Mouse (Mus musculus): Measurements from ENCODE around the gene Cd300e. TPM values are rescaled to one million over a fixed set of nuclear protein-coding genes. Genes with fewer than 3 reads are reported as not detected.
"Not testable (repeated sequence)": the region's sequence is repeated elsewhere in the genome, so short reads cannot be mapped to it uniquely, and the experiment has no call there.

The Cd300e gene
- total RNA-seq, 4 experiments from 2014 or later = 0.13 TPM; not detected in 3

DNA sequence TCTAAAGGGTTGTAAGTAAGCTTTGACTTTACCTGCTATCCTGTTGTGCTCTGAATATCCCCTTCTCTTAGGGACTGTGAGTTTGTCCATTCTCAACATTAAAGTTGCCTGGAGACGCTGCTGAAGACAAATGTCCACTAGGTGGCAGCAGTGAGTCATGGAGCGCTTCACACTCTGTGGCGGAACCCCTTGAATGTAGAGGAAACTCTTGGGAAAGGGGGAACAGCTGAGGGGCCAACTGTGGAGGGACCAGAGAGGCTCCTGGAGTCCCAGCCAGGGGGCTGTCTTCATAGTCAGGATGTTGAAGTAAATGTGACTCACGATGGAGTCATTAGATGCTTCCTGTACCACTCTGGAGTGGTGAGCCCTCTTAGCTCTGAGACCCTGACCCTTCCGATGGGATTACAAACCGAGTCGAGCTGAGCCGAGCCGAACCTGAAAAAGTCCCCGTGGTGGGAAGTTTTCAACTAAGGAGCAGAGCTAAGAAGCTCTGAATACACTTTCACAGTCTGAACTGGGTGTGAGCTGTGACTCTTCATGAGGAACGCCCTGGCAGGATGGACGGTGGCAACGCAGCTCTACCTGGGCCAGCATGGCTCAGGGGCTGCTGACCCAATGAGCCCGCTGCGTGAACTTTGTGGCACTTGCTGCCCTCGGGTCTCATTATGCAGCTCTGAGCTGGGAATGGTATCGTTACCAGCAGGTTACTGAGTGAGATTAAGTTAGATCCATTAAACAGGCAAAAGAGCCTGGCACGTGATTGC, 21.6 kb upstream of the Cd300e start:
- peak; percentile 14 to 26 for DNase-seq (ENCODE audit: low spot score in 2 of 2)

DNA sequence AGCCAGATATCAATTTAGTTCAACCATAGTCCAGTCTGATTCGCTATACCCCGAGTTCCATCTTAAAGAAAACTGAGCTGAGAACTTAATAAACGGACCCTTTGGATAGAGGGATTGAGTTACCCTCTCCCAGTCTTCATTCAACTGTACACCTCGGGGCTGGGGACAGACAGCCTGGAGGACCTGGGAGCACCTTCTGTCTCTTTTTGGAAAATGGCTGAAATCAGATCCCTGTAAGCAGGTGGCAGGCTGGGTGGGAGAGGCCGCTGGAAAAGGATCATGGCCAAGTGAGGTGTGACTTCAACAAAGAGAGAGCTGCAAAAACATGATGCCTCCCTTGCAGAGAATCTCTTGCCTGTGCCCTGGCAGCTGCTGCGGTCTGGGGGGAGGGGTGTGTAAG, 20.2 kb upstream of the Cd300e start:
- DNase-seq (ENCODE audit: low spot score in 2 of 2) = no peak

DNA sequence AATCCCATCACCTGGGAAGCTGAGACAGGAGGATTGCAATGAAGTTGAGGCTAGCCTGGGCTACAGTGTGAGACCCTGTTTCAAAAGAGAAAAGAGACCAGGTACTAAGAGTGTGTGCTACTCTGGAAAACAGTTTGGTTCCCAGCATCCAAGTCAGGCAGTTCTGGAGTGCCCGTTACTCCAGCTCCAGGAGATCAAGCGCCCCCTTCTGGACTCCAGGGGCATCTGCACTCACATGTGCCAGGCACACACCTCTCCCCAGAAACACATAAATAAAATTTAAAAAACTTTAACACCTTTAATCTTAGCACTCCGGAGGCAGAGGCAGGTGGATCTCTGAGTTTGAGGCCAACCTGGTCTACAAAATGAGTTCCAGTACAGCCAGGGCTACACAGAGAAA, 19.4 kb upstream of the Cd300e start:
- no peak for DNase-seq (ENCODE audit: low spot score in 2 of 2)

DNA sequence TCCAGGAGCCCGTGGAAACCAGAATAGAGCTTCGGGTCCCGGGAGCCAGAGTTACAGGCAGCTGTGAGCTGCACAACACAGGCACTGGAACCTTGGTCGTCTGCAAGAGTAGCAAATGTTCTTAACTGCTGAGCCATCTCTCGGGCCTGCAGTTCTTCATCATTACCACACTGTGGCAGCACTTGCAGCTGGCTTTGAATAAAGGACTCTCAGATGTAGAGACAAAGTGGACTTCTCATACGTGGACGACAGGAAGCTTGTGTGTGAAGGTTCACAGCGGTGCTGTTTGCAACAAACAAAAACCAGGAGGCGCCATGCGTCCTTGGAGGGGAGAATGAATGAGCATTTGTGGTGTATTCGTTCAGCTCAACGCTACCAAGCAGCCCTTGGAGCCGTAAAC, 18.9 kb upstream of the Cd300e start:
- no peak for DNase-seq (ENCODE audit: low spot score in 2 of 2)

DNA sequence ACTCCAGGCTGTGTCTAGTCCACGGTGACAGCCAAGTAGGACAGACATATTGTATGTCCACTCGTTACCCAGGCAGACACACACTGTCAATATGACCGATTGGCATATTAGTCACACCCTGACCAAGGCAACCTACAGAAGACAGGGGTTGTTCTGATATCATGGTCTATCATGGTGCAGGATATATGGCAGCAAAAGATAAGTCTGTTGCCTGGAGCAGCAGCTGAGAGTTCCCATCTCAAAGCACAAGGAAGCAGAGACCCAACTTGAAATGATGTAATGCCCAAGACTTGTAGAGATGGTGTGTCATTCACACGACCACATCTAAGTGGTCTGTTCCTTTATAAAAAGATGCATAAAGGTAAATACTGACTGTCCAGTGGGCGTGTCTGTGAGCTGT, 16.7 kb upstream of the Cd300e start:
- no peak for DNase-seq (ENCODE audit: low spot score in 2 of 2)

DNA sequence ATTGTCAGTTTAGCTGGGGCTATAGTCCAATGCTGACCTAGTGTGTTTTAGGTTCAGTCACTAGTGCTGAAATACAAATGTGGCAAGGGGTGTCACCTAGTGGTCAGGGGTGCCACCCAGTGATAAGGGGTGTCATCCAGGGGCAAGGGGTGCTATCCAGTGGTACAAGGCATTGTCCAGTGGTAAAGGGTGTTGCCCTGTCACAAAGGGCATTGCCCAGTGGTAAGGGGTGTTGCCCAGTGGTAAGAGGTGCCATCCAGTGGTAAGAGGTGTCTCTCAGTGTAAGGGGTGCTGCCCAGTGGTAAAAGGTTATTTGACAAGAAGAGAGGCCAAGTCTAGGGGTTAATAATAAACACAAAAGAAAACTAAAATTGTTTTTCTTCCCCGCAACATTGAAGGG, 15.5 kb upstream of the Cd300e start:
- DNase-seq (ENCODE audit: low spot score in 2 of 2) = no peak

DNA sequence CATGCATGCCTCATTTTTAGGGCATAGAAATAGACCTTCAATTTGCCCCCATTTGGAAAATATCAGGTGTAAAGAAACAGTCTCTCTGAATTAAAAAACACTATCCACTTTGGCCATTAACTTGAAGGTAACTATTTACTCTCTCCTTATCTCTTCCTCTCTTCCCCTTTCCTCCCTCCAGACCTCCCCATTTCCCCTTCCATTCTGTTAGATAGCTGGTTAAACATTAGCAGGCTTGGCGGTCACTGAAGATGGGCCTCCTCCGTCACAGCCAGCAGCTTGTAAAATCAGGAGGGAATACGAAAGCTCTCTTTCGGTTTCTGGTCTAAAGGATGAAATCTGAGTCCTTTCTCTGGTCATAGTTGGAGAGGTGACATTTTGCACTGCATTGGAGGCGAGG, 13.9 kb upstream of the Cd300e start:
- DNase-seq (ENCODE audit: low spot score in 2 of 2) = no peak

DNA sequence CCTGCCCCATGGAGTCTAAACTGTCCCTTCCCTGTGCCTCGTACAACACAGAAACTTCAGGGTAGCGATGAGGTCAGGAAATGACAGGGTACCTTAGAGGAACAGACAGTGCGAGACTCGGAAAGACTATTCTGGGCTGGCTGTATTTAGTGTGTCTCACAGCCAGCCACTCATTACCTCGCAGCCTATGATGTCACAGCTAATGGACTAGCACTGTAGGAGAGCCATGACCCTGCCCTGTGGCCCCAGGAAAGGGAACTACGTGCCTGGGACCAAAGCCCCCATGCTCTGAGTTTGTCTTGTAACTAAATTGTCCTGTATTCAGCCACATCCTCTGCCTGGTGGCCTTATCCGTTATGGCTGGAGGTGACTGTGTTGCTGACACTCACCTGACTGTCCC, 13.4 kb upstream of the Cd300e start:
- DNase-seq (ENCODE audit: low spot score in 2 of 2) = no peak

DNA sequence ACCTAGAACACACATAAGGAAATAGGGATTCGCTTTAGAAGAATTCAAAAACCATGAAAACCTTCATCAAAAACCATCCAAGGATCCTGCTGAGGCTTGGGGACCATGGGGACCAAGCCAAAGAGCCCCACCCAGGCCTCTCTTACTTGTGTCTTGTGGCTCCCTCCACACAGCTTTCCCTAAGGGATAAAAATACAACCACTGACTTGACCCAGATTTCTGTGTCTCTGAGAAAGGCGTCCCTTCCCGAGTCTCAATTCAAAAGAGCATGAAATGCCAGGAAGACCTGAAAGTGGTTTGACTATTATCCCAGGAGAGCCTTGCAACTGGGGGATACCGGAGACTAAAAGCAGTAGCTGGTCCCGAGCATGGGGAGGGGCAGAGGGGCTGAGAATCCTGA, 11.0 kb upstream of the Cd300e start:
- DNase-seq (ENCODE audit: low spot score in 2 of 2) = no peak

DNA sequence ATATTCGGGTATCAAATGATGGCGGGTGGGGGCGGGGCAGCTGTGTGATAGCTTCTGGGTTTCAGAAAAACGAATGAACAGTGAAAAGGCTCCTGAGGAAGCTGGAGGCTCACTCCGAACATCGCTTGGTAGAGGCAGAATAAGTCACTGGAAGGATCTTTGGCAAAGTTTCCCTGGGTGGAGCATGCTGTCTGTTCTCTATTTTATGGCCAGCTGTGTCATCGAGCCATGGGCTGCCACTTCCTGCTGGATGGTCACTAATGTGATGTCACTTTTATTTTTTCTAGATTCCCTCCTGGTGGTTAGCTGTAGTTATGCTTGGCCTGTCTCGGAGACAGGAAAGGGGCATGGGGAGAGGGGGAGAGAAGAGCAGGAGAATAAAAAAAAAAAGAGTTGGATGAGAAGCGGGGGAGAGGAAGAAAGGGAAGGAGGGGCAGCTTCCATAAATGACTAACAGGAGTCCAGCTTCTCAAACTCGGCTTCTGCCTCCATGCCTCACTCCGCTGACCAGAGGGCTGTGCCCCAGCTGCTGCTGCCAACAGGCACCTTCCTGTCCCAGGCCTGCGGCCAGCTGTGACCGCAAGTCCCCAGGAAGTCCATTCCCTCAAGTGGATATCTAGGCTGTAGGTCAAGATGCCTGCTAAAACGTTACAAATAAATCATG, 9.8 kb upstream of the Cd300e start:
- DNase-seq (ENCODE audit: low spot score in 2 of 2) = peak; percentile 12 to 28

DNA sequence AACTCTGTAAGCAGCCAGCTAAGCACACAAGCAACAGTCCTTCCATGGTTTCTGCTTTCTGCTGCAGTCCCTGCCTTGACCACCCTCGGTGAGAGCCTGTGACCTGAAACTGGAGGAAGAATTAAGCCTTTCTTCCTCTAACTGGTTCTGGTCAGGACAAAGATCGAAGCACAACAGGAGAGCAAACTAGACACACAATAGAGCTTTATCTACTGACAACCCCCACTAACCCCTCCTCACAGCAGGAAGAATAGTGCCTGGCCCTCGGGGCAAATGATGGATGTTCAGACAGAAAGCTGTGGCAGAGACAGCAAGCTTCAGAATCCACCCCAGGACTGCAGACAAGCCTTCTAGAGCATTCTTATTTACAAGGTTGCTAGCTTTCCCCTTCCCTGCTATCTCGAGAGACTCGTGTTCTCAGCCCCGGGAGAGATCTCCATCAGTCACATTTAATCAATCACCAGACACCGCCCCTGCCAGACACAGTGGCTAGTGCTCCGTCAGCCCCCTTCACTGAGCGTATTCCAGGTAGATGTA, 9.1 kb upstream of the Cd300e start:
- no peak for DNase-seq (ENCODE audit: low spot score in 2 of 2)

DNA sequence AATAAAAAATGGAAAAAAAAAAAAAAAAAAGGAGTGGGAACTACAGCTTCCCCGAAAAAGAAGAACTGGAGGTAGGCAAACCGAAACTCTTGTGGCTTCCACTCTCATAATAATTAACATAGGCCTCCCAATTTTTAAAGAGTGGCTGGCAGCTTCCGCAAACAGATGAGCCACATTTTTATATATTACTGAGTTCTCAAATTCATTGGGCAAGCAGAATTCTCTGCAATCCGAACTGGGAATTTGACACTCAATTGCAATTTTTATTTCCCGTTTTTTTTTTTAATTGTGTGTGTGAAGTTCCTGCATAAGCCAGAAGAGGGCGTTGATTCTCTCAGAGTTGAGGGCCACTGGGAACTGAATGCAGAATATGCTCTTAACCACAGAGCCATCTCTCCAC, 4.8 kb upstream of the Cd300e start:
- no peak for DNase-seq (ENCODE audit: low spot score in 2 of 2)

DNA sequence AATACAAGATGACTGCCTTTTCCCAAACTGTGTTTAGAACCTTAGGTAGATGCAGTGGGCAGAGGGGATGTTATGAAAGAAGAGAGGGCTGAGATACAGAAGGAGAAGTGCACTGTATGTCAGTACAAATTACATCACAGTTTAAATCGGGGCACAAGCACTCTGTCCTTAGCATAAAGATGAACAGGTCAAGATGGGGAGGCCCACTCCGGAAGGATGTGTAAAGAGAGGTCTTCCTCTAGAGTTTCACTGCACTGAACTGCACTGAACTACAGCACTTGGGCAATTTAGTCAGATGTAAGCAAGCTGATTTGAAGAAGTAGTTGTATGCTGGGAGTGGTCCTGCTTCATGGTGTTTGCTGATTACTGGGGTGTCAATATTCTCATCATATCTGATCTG, 2.2 kb downstream of the Cd300e start:
- DNase-seq (ENCODE audit: low spot score in 2 of 2) = no peak

DNA sequence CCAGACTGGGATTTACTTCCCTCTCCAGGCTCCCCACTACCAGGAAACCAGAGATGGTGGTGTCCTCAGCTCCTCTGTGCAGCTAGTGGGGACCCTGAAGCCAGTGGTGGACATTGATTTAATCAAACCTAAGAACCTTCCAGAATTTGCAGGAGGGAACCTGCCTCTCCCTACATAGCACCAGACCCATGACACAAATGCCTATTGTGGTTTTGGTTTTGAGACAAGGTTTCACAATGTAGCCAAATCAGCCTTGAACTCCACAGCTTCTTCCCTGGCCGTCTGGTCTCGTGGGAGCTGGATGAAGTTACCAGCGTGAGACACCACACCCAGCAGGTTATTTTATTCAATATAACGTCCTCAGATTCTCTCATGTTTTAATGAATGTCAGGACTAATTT, 3.3 kb downstream of the Cd300e start:
- no peak for DNase-seq (ENCODE audit: low spot score in 2 of 2)

DNA sequence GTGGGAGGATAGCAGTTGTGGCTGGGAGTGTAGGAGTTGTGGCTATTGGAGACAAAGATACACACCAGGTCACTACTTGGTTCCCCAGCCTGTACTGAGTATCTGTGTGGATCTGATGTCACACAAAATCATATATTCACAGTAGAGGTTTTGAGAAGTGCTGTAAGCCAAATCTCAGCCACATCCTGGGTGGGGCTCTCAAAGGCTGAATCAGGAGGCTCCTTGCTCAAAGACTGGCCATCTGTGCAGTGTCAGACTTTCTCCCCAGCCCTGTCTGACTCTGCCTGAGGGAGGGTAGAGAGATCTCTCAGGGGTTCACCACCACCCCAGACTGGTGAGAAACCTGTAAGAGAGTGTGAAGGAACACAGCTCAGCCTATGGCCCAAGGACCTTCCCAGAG, 7.4 kb downstream of the Cd300e start:
- DNase-seq (ENCODE audit: low spot score in 2 of 2) = no peak

DNA sequence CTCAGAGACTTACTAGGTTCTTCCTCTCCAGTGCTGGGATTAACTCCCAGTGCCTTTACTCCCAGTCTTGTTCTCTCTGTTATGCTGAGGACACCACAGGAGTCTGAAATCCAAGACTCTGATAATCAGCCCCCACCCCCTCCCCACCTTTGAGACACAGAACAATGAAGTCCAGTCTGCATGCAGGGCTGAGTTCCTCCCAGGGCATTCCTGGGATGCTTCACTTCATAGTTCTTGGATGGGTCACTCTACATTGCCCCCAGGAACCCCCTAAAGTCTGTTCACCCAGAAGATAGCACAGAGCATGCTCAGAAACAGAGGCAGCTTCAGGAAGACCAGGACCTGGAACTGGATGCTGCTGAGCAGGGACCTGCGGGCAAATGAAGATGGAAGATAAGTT, 9.0 kb downstream of the Cd300e start:
- no peak for DNase-seq (ENCODE audit: low spot score in 2 of 2)

DNA sequence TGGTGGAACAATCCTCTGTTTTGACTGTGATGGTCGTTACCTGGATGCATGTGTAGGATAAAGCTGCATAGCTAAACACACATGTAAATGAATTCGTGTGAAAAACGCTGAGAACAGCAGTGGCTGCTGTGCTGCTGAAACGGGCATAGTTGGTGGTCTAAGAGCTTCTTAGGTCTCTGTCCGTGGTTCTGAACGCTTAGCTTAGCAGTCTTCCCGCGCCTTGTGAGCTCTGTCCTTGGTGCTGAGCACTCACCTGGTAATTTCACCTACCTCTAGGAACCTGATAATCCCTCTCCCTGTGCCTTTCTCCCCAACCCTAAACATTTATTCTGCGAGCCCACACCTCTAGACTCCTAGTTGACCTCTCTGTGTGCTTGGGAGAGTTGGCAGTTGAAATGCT, 9.8 kb downstream of the Cd300e start:
- DNase-seq (ENCODE audit: low spot score in 2 of 2) = no peak

DNA sequence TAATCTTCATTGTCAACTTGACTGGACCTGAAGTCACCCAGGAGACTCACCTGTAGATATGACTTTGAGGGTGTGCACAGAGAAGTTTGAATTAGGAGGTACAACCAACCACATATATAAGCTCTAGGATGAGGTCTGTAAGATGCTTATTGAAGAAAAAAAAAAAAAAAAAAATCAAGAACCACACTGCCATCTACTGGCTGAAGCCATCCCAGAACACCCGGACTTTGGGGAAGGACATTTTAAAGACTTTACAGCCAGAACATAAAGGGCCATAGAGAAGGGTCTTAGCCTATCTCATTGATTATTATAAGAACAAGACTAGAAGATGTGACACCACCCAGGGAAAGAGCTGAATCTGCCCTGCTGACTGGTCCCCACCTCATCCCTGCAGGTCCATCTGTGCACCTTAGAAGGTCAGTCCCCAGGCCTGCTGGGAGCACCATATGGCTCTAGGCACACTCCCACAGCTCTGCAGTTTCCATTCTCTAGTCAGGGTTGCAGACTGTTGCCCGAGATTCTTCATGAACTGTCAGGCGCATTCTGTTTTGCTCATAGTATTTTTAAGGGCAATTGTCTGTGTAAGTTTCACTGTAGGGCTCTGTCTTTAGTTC, 12.6 kb downstream of the Cd300e start:
- no peak for DNase-seq (ENCODE audit: low spot score in 2 of 2)

DNA sequence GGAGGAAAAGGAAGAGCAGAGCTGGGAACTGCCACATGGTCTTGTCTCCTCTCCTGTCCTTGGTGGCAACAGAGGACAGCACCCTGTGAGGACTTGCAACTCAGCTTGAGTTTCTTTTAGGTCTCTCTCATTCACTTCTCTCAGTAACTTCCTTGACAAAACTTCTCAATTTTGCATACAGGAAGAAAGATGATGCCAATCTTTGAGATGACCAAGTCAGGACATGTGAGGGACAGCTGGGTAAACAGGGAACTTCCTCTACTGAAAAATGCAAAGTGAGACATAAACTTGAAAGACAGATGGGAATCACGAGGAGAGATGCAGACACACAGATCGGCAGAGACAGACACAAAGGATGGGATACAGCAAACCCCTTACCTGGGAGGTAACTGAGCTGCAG, 13.7 kb downstream of the Cd300e start, which contains the start of gene Cd300ld3:
TSS of gene Cd300ld3 (minus strand) at position 151 of the 400 bp plus-strand sequence.
- DNase-seq (ENCODE audit: low spot score in 2 of 2) = no peak

DNA sequence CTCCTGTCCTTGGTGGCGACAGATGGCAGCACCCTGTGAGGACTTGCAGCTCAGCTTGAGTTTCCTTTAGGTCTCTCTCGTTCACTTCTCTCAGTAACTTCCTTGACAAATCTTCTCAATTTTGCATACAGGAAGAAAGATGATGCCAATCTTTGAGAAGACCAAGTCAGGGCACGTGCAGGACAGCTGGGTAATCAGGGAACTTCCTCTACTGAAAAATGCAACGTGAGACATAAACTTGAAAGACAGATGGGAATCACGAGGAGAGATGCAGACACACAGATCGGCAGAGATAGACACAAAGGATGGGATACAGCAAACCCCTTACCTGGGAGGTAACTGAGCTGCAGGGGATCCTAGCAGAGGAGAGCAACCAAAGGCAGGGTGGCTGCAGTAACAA, 24.3 kb downstream of the Cd300e start, which contains the start of gene Cd300ld5:
TSS of gene Cd300ld5 (minus strand) at position 101 of the 400 bp plus-strand sequence.
- DNase-seq (ENCODE audit: low spot score in 2 of 2) = not testable (repeated sequence)

DNA sequence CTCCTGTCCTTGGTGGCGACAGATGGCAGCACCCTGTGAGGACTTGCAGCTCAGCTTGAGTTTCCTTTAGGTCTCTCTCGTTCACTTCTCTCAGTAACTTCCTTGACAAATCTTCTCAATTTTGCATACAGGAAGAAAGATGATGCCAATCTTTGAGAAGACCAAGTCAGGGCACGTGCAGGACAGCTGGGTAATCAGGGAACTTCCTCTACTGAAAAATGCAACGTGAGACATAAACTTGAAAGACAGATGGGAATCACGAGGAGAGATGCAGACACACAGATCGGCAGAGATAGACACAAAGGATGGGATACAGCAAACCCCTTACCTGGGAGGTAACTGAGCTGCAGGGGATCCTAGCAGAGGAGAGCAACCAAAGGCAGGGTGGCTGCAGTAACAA, 35.1 kb downstream of the Cd300e start, which contains the start of gene Cd300ld4:
TSS of gene Cd300ld4 (minus strand) at position 101 of the 400 bp plus-strand sequence.
- not testable (repeated sequence) for DNase-seq (ENCODE audit: low spot score in 2 of 2)

DNA sequence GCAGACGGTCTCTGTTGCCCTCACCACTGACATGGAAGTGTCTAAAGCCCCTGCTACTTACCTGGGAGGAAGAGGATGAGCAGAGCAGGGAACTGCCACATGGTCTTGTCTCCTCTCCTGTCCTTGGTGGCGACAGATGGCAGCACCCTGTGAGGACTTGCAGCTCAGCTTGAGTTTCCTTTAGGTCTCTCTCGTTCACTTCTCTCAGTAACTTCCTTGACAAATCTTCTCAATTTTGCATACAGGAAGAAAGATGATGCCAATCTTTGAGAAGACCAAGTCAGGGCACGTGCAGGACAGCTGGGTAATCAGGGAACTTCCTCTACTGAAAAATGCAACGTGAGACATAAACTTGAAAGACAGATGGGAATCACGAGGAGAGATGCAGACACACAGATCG, 45.9 kb downstream of the Cd300e start, which contains the start of gene Cd300ld2:
TSS of gene Cd300ld2 (minus strand) at position 101 of the 400 bp plus-strand sequence.
- DNase-seq (ENCODE audit: low spot score in 2 of 2) = not testable (repeated sequence)

Data from gastrocnemius, adult 8-10 months (tissue).